Mouse (Mus musculus) G1E (cell line): ENCODE results near the gene Sorl1.

Source experiments
- CTCF ChIP-seq: IDR thresholded peaks from 2 replicates; pipeline ENCODE4 v1.5.1; 2012; ENCODE audit warnings: low read depth, low read length, inconsistent platforms, mixed read lengths
- GATA1 ChIP-seq: IDR thresholded peaks from 2 replicates; pipeline ENCODE4 v1.6.1; 2012; ENCODE audit warnings: borderline replicate concordance, low read length, inconsistent platforms, mixed read lengths
- GATA2 ChIP-seq: IDR thresholded peaks from 2 replicates; pipeline ENCODE4 v1.6.1; 2012; ENCODE audit warnings: low read depth, low read length, inconsistent platforms, borderline replicate concordance
- POLR2AphosphoS5 ChIP-seq: IDR thresholded peaks from 2 replicates; pipeline ENCODE4 v1.6.1; 2012; ENCODE audit warnings: low read depth, low read length, inconsistent platforms; ENCODE audit not compliant: insufficient replicate concordance
- TAL1 ChIP-seq: conservative IDR thresholded peaks from 2 replicates; pipeline ENCODE4 v1.6.1; 2012; ENCODE audit warnings: low read depth, low read length, inconsistent platforms, mixed read lengths

GRCm38 (mm10) chr9:42111256-42111655, 12.8 kb downstream of the Sorl1 start:
- TF ChIP-seq CTCF (no peak), GATA1 (no peak), POLR2AphosphoS5 (no peak), TAL1 (no peak), GATA2 (no peak)
